Mouse (Mus musculus): ENCODE results near the gene Tbc1d4. TPM values are rescaled to one million over a fixed set of nuclear protein-coding genes. Genes with fewer than 3 reads are reported as not detected.

The Tbc1d4 gene
- total and polyA plus RNA-seq, 3 experiments = not detected

DNA sequence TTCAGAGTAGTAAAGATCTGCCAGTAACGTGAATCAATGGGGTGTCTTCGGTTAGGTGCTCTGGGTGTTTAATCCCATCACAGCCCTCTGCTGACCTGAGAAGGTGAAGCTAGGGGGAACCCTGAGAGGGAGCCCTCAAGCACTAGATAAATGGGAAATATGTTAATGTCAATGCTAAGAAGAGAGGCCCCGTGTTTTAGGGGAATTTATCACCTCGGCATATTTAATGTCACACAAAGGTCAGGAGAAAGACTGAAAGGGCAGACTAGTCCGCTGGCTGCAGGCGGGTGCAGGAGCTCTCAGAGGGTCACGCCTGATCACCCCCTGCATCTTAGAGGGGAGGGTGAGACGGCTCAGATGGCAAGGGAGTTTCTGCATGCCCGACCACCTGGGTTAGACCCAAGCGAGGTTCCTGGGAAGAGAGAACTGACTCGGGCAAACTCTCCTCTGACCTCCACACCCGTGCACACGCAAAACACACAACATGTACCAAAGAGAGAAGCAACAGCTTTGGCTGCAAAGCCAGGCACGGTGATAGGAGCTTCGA lies 120.7 kb downstream of the Tbc1d4 start:
- Histone ChIP-seq H3K4me3 (ENCODE audit: control insufficient read depth in 1 of 2, insufficient read depth in 1 of 2, low read depth in 2 of 2, low read length in 2 of 2) (no peak overlapping the region), H3K4me1 (ENCODE audit: control insufficient read depth in 1 of 2, insufficient read depth in 2 of 2, low read length in 2 of 2) (no peaks in the 10 kb centered on the region), H3K36me3 (ENCODE audit: control insufficient read depth in 1 of 2, insufficient read depth in 2 of 2, low read length in 2 of 2) (no peaks in the 10 kb centered on the region), H3K27ac (ENCODE audit: control insufficient read depth, low read depth, low read length) (no peak overlapping the region), H3K9me3 (replicated peaks; ENCODE audit: insufficient read depth, low read length) (no peaks in the 10 kb centered on the region), H3K27me3 (ENCODE audit: control insufficient read depth in 1 of 2, insufficient read depth in 2 of 2, low read length in 2 of 2) (no peaks in the 10 kb centered on the region), H3K9ac (ENCODE audit: control insufficient read depth, low read depth, low read length, poor library complexity, severe bottlenecking) (no peak overlapping the region), H3K79me2 (ENCODE audit: control insufficient read depth, insufficient read depth, low read length, poor library complexity) (no peaks in the 10 kb centered on the region)
- DNase-seq (ENCODE audit: low read depth, low spot score) = no peak
- TF ChIP-seq ELF1 (IDR thresholded peaks at IDR 0.05; ENCODE audit: low read depth, low read length) = no peak
- no peak for TF ChIP-seq CTCF (IDR thresholded peaks at IDR 0.05 in 2 of 3, conservative IDR thresholded peaks at IDR 0.05 in 1 of 3; ENCODE audit: control insufficient read depth in 1 of 3, insufficient read depth in 1 of 3, low read depth in 2 of 3, low read length in 3 of 3, poor library complexity in 1 of 3, severe bottlenecking in 1 of 3)
- TF ChIP-seq ZC3H11A (IDR thresholded peaks at IDR 0.05; ENCODE audit: low read depth, low read length) = no peak
- TF ChIP-seq ETS1 (IDR thresholded peaks at IDR 0.05; ENCODE audit: low read depth, low read length) = no peak
- no peak for TF ChIP-seq POLR2AphosphoS2 (IDR thresholded peaks at IDR 0.05; ENCODE audit: low read length)
- TF ChIP-seq MYC (IDR thresholded peaks at IDR 0.05; ENCODE audit: low read depth, low read length) = no peak
- TF ChIP-seq USF2 (IDR thresholded peaks at IDR 0.05; ENCODE audit: borderline replicate concordance in 1 of 2, insufficient read depth in 1 of 2, low read depth in 1 of 2, low read length in 2 of 2) = no peak
- TF ChIP-seq GABPA (IDR thresholded peaks at IDR 0.05; ENCODE audit: low read depth, low read length) = no peak
- no peak for TF ChIP-seq EP300 (IDR thresholded peaks at IDR 0.05; ENCODE audit: low read depth in 1 of 2, low read length in 2 of 2)
- no peak for TF ChIP-seq KAT2A (conservative IDR thresholded peaks at IDR 0.05; ENCODE audit: low read depth, low read length)
- TF ChIP-seq MYB (IDR thresholded peaks at IDR 0.05; ENCODE audit: low read depth, low read length) = no peak
- TF ChIP-seq POLR2AphosphoS5 (IDR thresholded peaks at IDR 0.05; ENCODE audit: borderline replicate concordance, low read depth, low read length) = no peak
- no peak for TF ChIP-seq UBTF (IDR thresholded peaks at IDR 0.05; ENCODE audit: borderline replicate concordance, insufficient read depth, low read depth, low read length)
- no peak for TF ChIP-seq TCF12 (IDR thresholded peaks at IDR 0.05; ENCODE audit: low read depth, low read length)
- no peak for TF ChIP-seq SMC3 (IDR thresholded peaks at IDR 0.05; ENCODE audit: low read depth, low read length)

DNA sequence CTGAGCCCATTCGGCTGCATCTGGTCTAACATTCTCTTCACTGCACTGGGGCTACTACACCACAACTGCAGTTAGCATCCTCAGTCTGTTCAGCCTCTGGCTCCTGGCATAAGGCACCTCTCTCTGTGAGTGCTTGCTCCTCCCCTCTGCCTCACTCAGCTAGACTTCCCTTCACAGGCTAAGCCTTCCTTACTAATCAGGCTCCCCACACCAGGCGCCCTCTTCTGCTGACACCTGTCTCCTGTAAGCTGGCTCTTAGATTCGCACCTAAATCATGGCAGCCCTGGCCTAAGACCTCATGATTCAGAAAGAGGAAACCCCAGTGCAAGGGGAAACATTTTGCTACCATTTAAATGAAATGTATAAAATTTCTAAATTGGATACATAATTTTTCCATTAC lies 122.4 kb downstream of the Tbc1d4 start:
- H3K9me3 ChIP-seq (replicated peaks; ENCODE audit: insufficient read depth, low read length) = no peaks in the 10 kb centered on the region
- no peaks in the 10 kb centered on the region for H3K36me3 ChIP-seq (ENCODE audit: control insufficient read depth in 1 of 2, insufficient read depth in 2 of 2, low read length in 2 of 2)
- H3K4me1 ChIP-seq (ENCODE audit: control insufficient read depth in 1 of 2, insufficient read depth in 2 of 2, low read length in 2 of 2) = no peaks in the 10 kb centered on the region
- no peak overlapping the region for H3K9ac ChIP-seq (ENCODE audit: control insufficient read depth, low read depth, low read length, poor library complexity, severe bottlenecking)
- H3K4me3 ChIP-seq (ENCODE audit: control insufficient read depth in 1 of 2, insufficient read depth in 1 of 2, low read depth in 2 of 2, low read length in 2 of 2) = no peak overlapping the region
- H3K27me3 ChIP-seq (ENCODE audit: control insufficient read depth in 1 of 2, insufficient read depth in 2 of 2, low read length in 2 of 2) = no peaks in the 10 kb centered on the region
- DNase-seq (ENCODE audit: low read depth, low spot score) = no peak
- H3K79me2 ChIP-seq (ENCODE audit: control insufficient read depth, insufficient read depth, low read length, poor library complexity) = no peaks in the 10 kb centered on the region
- no peak for TF ChIP-seq UBTF (IDR thresholded peaks at IDR 0.05; ENCODE audit: borderline replicate concordance, insufficient read depth, low read depth, low read length)
- no peak for TF ChIP-seq TCF12 (IDR thresholded peaks at IDR 0.05; ENCODE audit: low read depth, low read length)
- no peak for TF ChIP-seq POLR2AphosphoS2 (IDR thresholded peaks at IDR 0.05; ENCODE audit: low read length)
- no peak for TF ChIP-seq CHD2 (IDR thresholded peaks at IDR 0.05; ENCODE audit: low read length)
- no peak for TF ChIP-seq RCOR1 (IDR thresholded peaks at IDR 0.05; ENCODE audit: low read depth, low read length)
- no peak for TF ChIP-seq CHD1 (IDR thresholded peaks at IDR 0.05; ENCODE audit: low read depth, low read length)
- TF ChIP-seq ZKSCAN1 (IDR thresholded peaks at IDR 0.05; ENCODE audit: low read depth, low read length) = no peak
- no peak for TF ChIP-seq NRF1 (IDR thresholded peaks at IDR 0.05; ENCODE audit: insufficient read depth, low read depth, low read length, poor library complexity, severe bottlenecking)
- no peak for TF ChIP-seq JUND (IDR thresholded peaks at IDR 0.05; ENCODE audit: low read depth, low read length)
- TF ChIP-seq MEF2A (IDR thresholded peaks at IDR 0.05; ENCODE audit: extremely low read depth, insufficient replicate concordance, low read depth, low read length, poor library complexity, severe bottlenecking) = no peak
- no peak overlapping the region for H3K27ac ChIP-seq (ENCODE audit: control insufficient read depth, low read depth, low read length)

All from MEL (cell line).